Mouse (Mus musculus): ENCODE results near the gene Serpina1f. TPM values are rescaled to one million over a fixed set of nuclear protein-coding genes. Genes with fewer than 3 reads are reported as not detected.

Serpina1f gene
- total and polyA plus RNA-seq, 2 experiments from 2014 or later = not detected

DNA sequence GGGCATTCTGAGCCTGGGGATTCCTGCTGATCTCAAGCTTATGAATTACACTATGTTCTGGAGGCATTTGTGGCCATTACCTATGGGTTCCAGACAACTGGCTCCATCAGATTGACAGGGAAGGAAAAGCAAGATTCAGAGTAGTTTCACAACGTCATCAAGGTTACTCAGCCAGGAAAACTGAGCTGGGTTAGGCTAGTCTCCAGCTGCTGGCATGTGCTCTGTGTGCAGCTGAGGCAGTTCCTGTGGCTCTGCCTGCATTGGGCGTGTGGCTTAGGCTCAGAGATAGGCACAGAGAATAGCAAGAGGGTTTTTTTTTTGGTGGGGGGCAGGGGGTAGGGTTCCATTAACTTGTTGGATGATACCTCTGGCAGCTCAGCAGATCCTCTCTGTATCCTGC is 10.2 kb upstream of the Serpina1f start:
- no peak overlapping the region for H3K9ac ChIP-seq
- no peak overlapping the region for H3K27ac ChIP-seq (ENCODE audit: low read depth, low read length)
- H3K27me3 ChIP-seq (ENCODE audit: insufficient read depth, low read length) = no peaks in the 10 kb centered on the region
- H3K4me2 ChIP-seq (ENCODE audit: low read depth) = no peak overlapping the region
- no peaks in the 10 kb centered on the region for H3K36me3 ChIP-seq (ENCODE audit: insufficient read depth)
- H3K9me3 ChIP-seq (ENCODE audit: low read length) = no peaks in the 10 kb centered on the region
- no peaks in the 10 kb centered on the region for H3K4me1 ChIP-seq (ENCODE audit: insufficient read depth)
- ATAC-seq = no peak
- no peak for DNase-seq
- WGBS = 69% methylated on average over 2 of the region's 2 CpGs
- TF ChIP-seq CTCF (IDR thresholded peaks at IDR 0.05; ENCODE audit: low read depth) = no peak
- H3K4me3 ChIP-seq (ENCODE audit: low read depth, low read length) = no peak overlapping the region

- Histone ChIP-seq H3K27me3 (ENCODE audit: insufficient read depth, low read length) (no peaks in the 10 kb centered on the region), H3K27ac (ENCODE audit: low read depth, low read length) (no peak overlapping the region), H3K9me3 (ENCODE audit: low read length) (no peaks in the 10 kb centered on the region), H3K4me1 (ENCODE audit: insufficient read depth) (no peaks in the 10 kb centered on the region), H3K4me2 (ENCODE audit: low read depth) (no peak overlapping the region), H3K36me3 (ENCODE audit: insufficient read depth) (no peaks in the 10 kb centered on the region), H3K4me3 (ENCODE audit: low read depth, low read length) (no peak overlapping the region), H3K9ac (no peak overlapping the region)
- ATAC-seq = no peak
- WGBS = 88% methylated on average over 4 of the region's 4 CpGs
- TF ChIP-seq CTCF (IDR thresholded peaks at IDR 0.05; ENCODE audit: low read depth) = no peak
- DNase-seq = no peak
Measured at GRCm38 (mm10) chr12:103700144-103700750, 4.9 kb upstream of the Serpina1f start.

DNA sequence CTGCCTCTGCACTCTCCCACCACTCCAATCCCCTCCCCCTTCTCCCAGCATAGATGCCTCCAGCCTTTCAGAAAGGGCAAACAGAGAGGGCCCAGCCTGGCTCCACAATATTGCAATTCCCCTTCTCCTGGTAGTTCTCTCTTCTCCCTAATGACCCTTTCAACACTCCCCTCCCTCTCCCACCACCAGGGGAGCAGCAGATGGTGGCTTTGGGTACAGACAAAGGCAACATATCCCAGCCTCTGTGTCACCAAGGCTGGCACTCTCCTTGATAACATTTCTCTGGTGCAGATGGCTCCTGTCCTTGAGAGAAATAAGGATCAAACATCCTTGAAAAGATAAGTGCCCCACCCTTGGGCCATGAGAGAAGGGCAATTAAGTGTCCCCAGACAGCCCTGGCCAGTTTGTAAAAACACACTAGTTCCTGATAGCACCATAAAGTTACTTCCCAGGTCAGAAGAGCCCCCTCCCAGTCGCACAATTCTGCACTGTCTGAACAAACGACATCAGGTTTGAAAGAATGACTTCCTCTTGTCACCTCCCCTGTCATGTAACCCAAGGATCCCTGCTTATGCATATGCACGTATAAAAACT is 7.0 kb downstream of the Serpina1f start:
- H3K4me3 ChIP-seq (ENCODE audit: low read depth, low read length) = no peak overlapping the region
- no peaks in the 10 kb centered on the region for H3K9me3 ChIP-seq (ENCODE audit: low read length)
- no peaks in the 10 kb centered on the region for H3K27me3 ChIP-seq (ENCODE audit: insufficient read depth, low read length)
- H3K4me2 ChIP-seq (ENCODE audit: low read depth) = no peak overlapping the region
- H3K9ac ChIP-seq = no peak overlapping the region
- no peak for TF ChIP-seq CTCF (IDR thresholded peaks at IDR 0.05; ENCODE audit: low read depth)
- no peak for ATAC-seq
- H3K36me3 ChIP-seq (ENCODE audit: insufficient read depth) = no peaks in the 10 kb centered on the region
- H3K27ac ChIP-seq (ENCODE audit: low read depth, low read length) = no peak overlapping the region
- H3K4me1 ChIP-seq (ENCODE audit: insufficient read depth) = no peaks in the 10 kb centered on the region
- no peak for DNase-seq
- 69% methylated on average over 3 of the region's 3 CpGs for WGBS

- Histone ChIP-seq H3K27me3 (ENCODE audit: insufficient read depth, low read length) (no peaks in the 10 kb centered on the region), H3K4me3 (ENCODE audit: low read depth, low read length) (no peak overlapping the region), H3K4me2 (ENCODE audit: low read depth) (no peak overlapping the region), H3K4me1 (ENCODE audit: insufficient read depth) (no peaks in the 10 kb centered on the region), H3K36me3 (ENCODE audit: insufficient read depth) (no peaks in the 10 kb centered on the region), H3K27ac (ENCODE audit: low read depth, low read length) (no peak overlapping the region), H3K9me3 (ENCODE audit: low read length) (no peaks in the 10 kb centered on the region), H3K9ac (no peak overlapping the region)
- no peak for DNase-seq
- 81% methylated on average over 7 of the region's 7 CpGs for WGBS
- TF ChIP-seq CTCF (IDR thresholded peaks at IDR 0.05; ENCODE audit: low read depth) = no peak
- no peak for ATAC-seq
Measured at GRCm38 (mm10) chr12:103687021-103687420, 8.3 kb downstream of the Serpina1f start.

DNA sequence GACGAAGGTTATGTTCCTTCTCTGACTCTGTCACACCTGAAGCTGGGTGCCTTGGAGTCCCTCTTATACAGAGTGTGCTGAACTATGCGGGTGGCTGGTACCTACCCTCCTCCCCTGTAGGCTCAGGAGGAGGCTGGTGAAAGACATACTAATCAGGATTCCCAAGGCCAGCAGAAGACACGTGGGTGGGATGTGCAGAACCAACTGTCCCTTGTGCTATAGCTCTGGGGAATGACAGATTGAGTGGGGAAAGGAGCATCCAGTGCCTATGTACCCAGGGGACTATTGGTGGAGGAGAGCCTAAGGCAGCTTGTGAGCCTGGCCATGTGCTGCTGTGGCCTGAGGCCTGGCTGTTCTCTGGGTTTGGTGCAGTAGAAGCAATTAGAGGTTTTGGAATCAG is 9.3 kb downstream of the Serpina1f start:
- 82% methylated on average over 3 of the region's 3 CpGs for WGBS
- Histone ChIP-seq H3K9me3 (ENCODE audit: low read length) (no peaks in the 10 kb centered on the region), H3K27ac (ENCODE audit: low read depth, low read length) (no peak overlapping the region), H3K36me3 (ENCODE audit: insufficient read depth) (no peaks in the 10 kb centered on the region), H3K4me2 (ENCODE audit: low read depth) (no peak overlapping the region), H3K27me3 (ENCODE audit: insufficient read depth, low read length) (no peaks in the 10 kb centered on the region), H3K4me3 (ENCODE audit: low read depth, low read length) (no peak overlapping the region), H3K9ac (no peak overlapping the region), H3K4me1 (ENCODE audit: insufficient read depth) (no peaks in the 10 kb centered on the region)
- DNase-seq (no peak), ATAC-seq (no peak)
- TF ChIP-seq CTCF (IDR thresholded peaks at IDR 0.05; ENCODE audit: low read depth) = no peak

DNA sequence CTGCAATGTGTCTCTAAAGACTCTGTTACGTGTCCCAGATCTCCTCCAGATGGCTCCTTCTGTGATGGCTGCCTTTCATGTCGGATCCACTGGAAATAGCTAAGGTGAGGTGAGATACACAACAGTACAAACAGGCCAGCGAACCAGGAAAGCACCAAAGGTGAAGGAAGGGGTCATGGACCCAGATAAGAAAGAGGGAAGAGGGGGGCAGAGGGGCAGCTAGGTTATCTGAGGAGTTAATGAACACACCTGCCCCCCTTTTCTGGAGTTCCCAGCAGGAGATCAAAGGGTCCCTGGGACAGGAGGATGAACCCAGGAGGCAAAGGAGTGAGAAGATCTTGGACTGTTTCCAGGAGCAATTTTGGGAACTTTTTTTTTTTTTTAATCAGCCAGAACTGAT is 9.9 kb downstream of the Serpina1f start:
- ATAC-seq (no peak), DNase-seq (no peak)
- H3K4me3 ChIP-seq (ENCODE audit: low read depth, low read length) = no peak overlapping the region
- WGBS = 83% methylated on average over 3 of the region's 3 CpGs
- no peak for TF ChIP-seq CTCF (IDR thresholded peaks at IDR 0.05; ENCODE audit: low read depth)
- no peak overlapping the region for H3K4me2 ChIP-seq (ENCODE audit: low read depth)
- H3K27me3 ChIP-seq (ENCODE audit: insufficient read depth, low read length) = no peaks in the 10 kb centered on the region
- H3K4me1 ChIP-seq (ENCODE audit: insufficient read depth) = no peaks in the 10 kb centered on the region
- no peaks in the 10 kb centered on the region for H3K9me3 ChIP-seq (ENCODE audit: low read length)
- H3K27ac ChIP-seq (ENCODE audit: low read depth, low read length) = no peak overlapping the region
- H3K36me3 ChIP-seq (ENCODE audit: insufficient read depth) = no peaks in the 10 kb centered on the region
- no peak overlapping the region for H3K9ac ChIP-seq

- Histone ChIP-seq H3K27me3 (ENCODE audit: insufficient read depth, low read length) (no peaks in the 10 kb centered on the region), H3K36me3 (ENCODE audit: insufficient read depth) (no peaks in the 10 kb centered on the region), H3K4me2 (ENCODE audit: low read depth) (no peak overlapping the region), H3K4me3 (ENCODE audit: low read depth, low read length) (no peak overlapping the region), H3K9ac (no peak overlapping the region), H3K9me3 (ENCODE audit: low read length) (no peaks in the 10 kb centered on the region), H3K27ac (ENCODE audit: low read depth, low read length) (no peak overlapping the region), H3K4me1 (ENCODE audit: insufficient read depth) (no peaks in the 10 kb centered on the region)
- ATAC-seq (no peak), DNase-seq (no peak)
- 77% methylated on average over 4 of the region's 4 CpGs for WGBS
- TF ChIP-seq CTCF (IDR thresholded peaks at IDR 0.05; ENCODE audit: low read depth) = no peak
Measured at GRCm38 (mm10) chr12:103683775-103684174, 11.6 kb downstream of the Serpina1f start.

Measured in forebrain, postnatal 0 days (tissue).